Mouse (Mus musculus) heart, postnatal 25 days (tissue): Measurements from ENCODE around the gene Pigw. TPM values are rescaled to one million over a fixed set of nuclear protein-coding genes. Genes with fewer than 3 reads are reported as not detected.

Experiments used
- DNase-seq: peaks from one replicate; pipeline ENCODE4 v3.0.0; 2022; ENCODE audit warnings: low spot score
- intact Hi-C: fragments of 180-260 bp; cut with DNase I; formaldehyde crosslinking; loops from one replicate; pipeline ENCODE4 v1.15.1; 2025
- total RNA-seq, 2 experiments: library from RNA; stranded (reverse); gene quantifications; 2 replicates each; pipeline ENCODE4 v1.2.3; 2021

Pigw gene
- 1 to 10 TPM; 5.4 to 6.4 TPM for total RNA-seq

GRCm38 (mm10) chr11:84879772-84880464 lies at the start of gene Pigw, which contains the start of gene Myo19:
Gene Pigw (minus strand): TSS chr11:84880285.
Gene Myo19 (plus strand): TSS chr11:84880148.
- DNase-seq: peak; percentile 72
- intact Hi-C loops: loop anchor here (10.0 kb wide), 1 partner anchor 695 kb away; no protein-coding TSS in a partner anchor

- intact Hi-C loops: no loop called here
- DNase-seq: no peak
These were observed 40.9 kb upstream of the Pigw start for GRCm38 (mm10) chr11:84920981-84921380.

GRCm38 (mm10) chr11:84919951-84920350 lies 39.9 kb upstream of the Pigw start:
- DNase-seq: no peak
- intact Hi-C loops: loop anchor here (2.0 to 5.0 kb wide), 4 partner anchors 59 to 342 kb away; no protein-coding TSS in a partner anchor

GRCm38 (mm10) chr11:84919276-84919675 lies 39.2 kb upstream of the Pigw start:
- no peak for DNase-seq
- intact Hi-C loops: loop anchor here (2.0 to 5.0 kb wide), 4 partner anchors 60 to 343 kb away; no protein-coding TSS in a partner anchor

- peak; percentile 44 for DNase-seq
- intact Hi-C loops: loop anchor here (2.0 to 5.0 kb wide), 4 partner anchors 60 to 344 kb away; no protein-coding TSS in a partner anchor
These were observed 38.3 kb upstream of the Pigw start for GRCm38 (mm10) chr11:84918425-84918824.

- no peak for DNase-seq
- intact Hi-C loops: loop anchor here (5.0 kb wide), 1 partner anchor 345 kb away; no protein-coding TSS in a partner anchor
These were observed 36.7 kb upstream of the Pigw start for GRCm38 (mm10) chr11:84916703-84917300.

- DNase-seq: peak; percentile 68
- intact Hi-C loops: loop anchor here (5.0 kb wide), 1 partner anchor 346 kb away; no protein-coding TSS in a partner anchor
These were observed 36.1 kb upstream of the Pigw start, which contains the start of gene Znhit3 for GRCm38 (mm10) chr11:84916053-84916702. Gene Znhit3 (minus strand): TSS chr11:84916366.

GRCm38 (mm10) chr11:84914673-84915072 lies 34.6 kb upstream of the Pigw start:
- intact Hi-C loops: loop anchor here (5.0 kb wide), 1 partner anchor 348 kb away; no protein-coding TSS in a partner anchor
- no peak for DNase-seq

GRCm38 (mm10) chr11:84910411-84910810 lies 30.3 kb upstream of the Pigw start:
- no peak for DNase-seq
- intact Hi-C loops: no loop called here

GRCm38 (mm10) chr11:84908480-84908879 lies 28.4 kb upstream of the Pigw start:
- DNase-seq: no peak
- intact Hi-C loops: no loop called here

- intact Hi-C loops: no loop called here
- DNase-seq: no peak
These were observed 27.0 kb upstream of the Pigw start for GRCm38 (mm10) chr11:84907081-84907480.

- intact Hi-C loops: no loop called here
These were observed 24.6 kb upstream of the Pigw start for GRCm38 (mm10) chr11:84904597-84905144.

GRCm38 (mm10) chr11:84893113-84893512 lies 13.0 kb upstream of the Pigw start:
- intact Hi-C loops: no loop called here
- no peak for DNase-seq

More at GRCm38 (mm10) chr11:84904597-84905144, 24.6 kb upstream of the Pigw start:
- DNase-seq: no peak

GRCm38 (mm10) chr11:84891705-84892104 lies 11.6 kb upstream of the Pigw start:
- DNase-seq: no peak
- intact Hi-C loops: no loop called here

- intact Hi-C loops: no loop called here
- DNase-seq: no peak
These were observed 9.4 kb upstream of the Pigw start for GRCm38 (mm10) chr11:84889492-84889891.

GRCm38 (mm10) chr11:84888025-84888424 lies 7.9 kb upstream of the Pigw start:
- intact Hi-C loops: no loop called here

GRCm38 (mm10) chr11:84886767-84887511 lies 6.9 kb upstream of the Pigw start:
- DNase-seq: no peak
- intact Hi-C loops: no loop called here

More at GRCm38 (mm10) chr11:84888025-84888424, 7.9 kb upstream of the Pigw start:
- no peak for DNase-seq

- intact Hi-C loops: no loop called here
- DNase-seq: no peak
These were observed 6.2 kb upstream of the Pigw start for GRCm38 (mm10) chr11:84886236-84886635.

- no peak for DNase-seq
- intact Hi-C loops: no loop called here
These were observed 5.2 kb upstream of the Pigw start for GRCm38 (mm10) chr11:84885238-84885637.
